Comparison of ENCODE assay signal across 10 mouse cellular contexts in the genomic region with DNA sequence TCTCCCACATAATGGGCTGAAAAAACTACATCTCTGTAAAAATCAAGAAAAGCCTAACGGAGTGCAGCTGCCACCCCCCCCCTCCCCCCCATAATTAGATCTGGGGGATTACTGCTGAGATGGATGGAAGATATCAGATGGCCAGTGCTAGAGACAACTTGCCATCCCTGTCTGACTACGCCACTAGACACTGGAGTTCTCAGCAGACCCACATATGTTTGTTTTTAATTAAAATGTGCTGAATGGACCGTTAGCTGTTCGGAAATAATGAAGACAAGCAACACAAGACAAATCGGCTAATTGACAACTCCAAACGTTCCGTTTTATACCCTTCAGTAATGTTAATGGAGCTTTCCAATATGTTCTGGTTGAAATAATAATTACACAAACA.
DNase-seq lines count a peak whose midpoint lies in the region; ATAC-seq and TF ChIP-seq lines count a peak whose summit lies in the region.
"Had no signal": no experiment of that assay in that cellular context is flagged by ENCODE, and none has a peak within 500 bp of the region (broad histone marks: within the 10 kb centered on the region; RNA-seq: fewer than 3 reads in every experiment).

No protein-coding gene starts in this region.

- H3K36me3 ChIP-seq in heart, embryonic 13.5 days, result no peaks in the 10 kb centered on the region
- H3K36me3 ChIP-seq in heart, embryonic 11.5 days (ENCODE audit: control insufficient read depth, insufficient read depth, low read length), result no peaks in the 10 kb centered on the region
- H3K36me3 ChIP-seq in testis, adult 2 months (ENCODE audit: control insufficient read depth, insufficient read depth, low read length), result no peaks in the 10 kb centered on the region
- no peaks in the 10 kb centered on the region for H3K36me3 ChIP-seq in midbrain, embryonic 12.5 days

- no peak for DNase-seq in testis, postnatal 14 days (ENCODE audit: low spot score)
- DNase-seq in spleen, adult 18-20 months, result no peak
- no peak for DNase-seq in urinary bladder, postnatal 25 days (ENCODE audit: low spot score)
- DNase-seq in adipocyte (ENCODE audit: low spot score), result no peak
- DNase-seq: B cell, adult 2 months had no signal

- H3K9ac ChIP-seq in heart, embryonic 13.5 days, result no peak overlapping the region
- H3K9ac ChIP-seq in heart, embryonic 11.5 days (ENCODE audit: low read depth, low read length), result no peak overlapping the region
- no peak overlapping the region for H3K9ac ChIP-seq in midbrain, embryonic 12.5 days (replicated peaks)

- WGBS in heart, embryonic 13.5 days, result 81% methylated on average over 7 of the region's 7 CpGs
- 83% methylated on average over 7 of the region's 7 CpGs for WGBS in heart, embryonic 11.5 days (ENCODE audit: insufficient replicate concordance)
- WGBS in midbrain, embryonic 12.5 days, result 62% methylated on average over 7 of the region's 7 CpGs

- H3K27ac ChIP-seq in heart, embryonic 13.5 days (replicated peaks), result no peak overlapping the region
- H3K27ac ChIP-seq in heart, embryonic 11.5 days (ENCODE audit: low read depth, low read length), result no peak overlapping the region
- no peak overlapping the region; the same call in 1 of the 2 replicates for H3K27ac ChIP-seq in testis, adult 2 months (ENCODE audit: control insufficient read depth, insufficient read depth, low read depth, low read length)
- peak overlapping the region; percentile 58 for H3K27ac ChIP-seq in midbrain, embryonic 12.5 days (replicated peaks)

- no peak for TF ChIP-seq CTCF in testis, adult 2 months (IDR thresholded peaks at IDR 0.05; ENCODE audit: control insufficient read depth, insufficient read depth, insufficient replicate concordance, low read depth, low read length)

- H3K9me3 ChIP-seq in heart, embryonic 13.5 days, result no peaks in the 10 kb centered on the region
- H3K9me3 ChIP-seq in heart, embryonic 11.5 days (replicated peaks; ENCODE audit: control insufficient read depth, low read length), result no peaks in the 10 kb centered on the region
- H3K9me3 ChIP-seq in midbrain, embryonic 12.5 days, result no peaks in the 10 kb centered on the region

- no peak for ATAC-seq in heart, embryonic 13.5 days (ENCODE audit: extremely low read depth, insufficient number of reproducible peaks, low FRiP score, low TSS enrichment)
- ATAC-seq in heart, embryonic 11.5 days (replicated peaks; ENCODE audit: insufficient number of reproducible peaks, low FRiP score, low TSS enrichment), result no peak
- ATAC-seq in midbrain, embryonic 12.5 days (ENCODE audit: low FRiP score, low read depth), result peak; percentile 30; the same call in 1 of the 2 replicates

- 0 out of 2 replicates have a peak overlapping the region, but pooled peaks have one; percentile 4 for H3K4me2 ChIP-seq in heart, embryonic 13.5 days
- H3K4me2 ChIP-seq in heart, embryonic 11.5 days, result no peak overlapping the region
- peak overlapping the region; percentile 13; the same call in 1 of the 2 replicates for H3K4me2 ChIP-seq in midbrain, embryonic 12.5 days (replicated peaks)
- H3K4me2 ChIP-seq: liver, embryonic 11.5 days had no signal

- H3K27me3 ChIP-seq in heart, embryonic 13.5 days (replicated peaks), result no peaks in the 10 kb centered on the region
- H3K27me3 ChIP-seq in heart, embryonic 11.5 days (ENCODE audit: control insufficient read depth, insufficient read depth, low read length), result no peaks in the 10 kb centered on the region
- H3K27me3 ChIP-seq in testis, adult 2 months (ENCODE audit: control insufficient read depth, insufficient read depth, low read length), result no peaks in the 10 kb centered on the region
- no peaks in the 10 kb centered on the region for H3K27me3 ChIP-seq in midbrain, embryonic 12.5 days

- no peak overlapping the region for H3K4me3 ChIP-seq in heart, embryonic 13.5 days
- H3K4me3 ChIP-seq in heart, embryonic 11.5 days (ENCODE audit: low read depth, low read length), result no peak overlapping the region
- H3K4me3 ChIP-seq in testis, adult 2 months (ENCODE audit: control insufficient read depth, low read depth, low read length), result peak overlapping the region; percentile 33
- no peak overlapping the region for H3K4me3 ChIP-seq in midbrain, embryonic 12.5 days

- peaks cover 6% of the 10 kb centered on the region; the same call in 1 of the 2 replicates for H3K4me1 ChIP-seq in heart, embryonic 13.5 days
- H3K4me1 ChIP-seq in heart, embryonic 11.5 days (ENCODE audit: control insufficient read depth, insufficient read depth, low read length), result peaks cover 4% of the 10 kb centered on the region; the same call in 1 of the 2 replicates
- peaks cover 7% of the 10 kb centered on the region for H3K4me1 ChIP-seq in testis, adult 2 months (ENCODE audit: control insufficient read depth, insufficient read depth, low read length)
- peaks cover 17% of the 10 kb centered on the region for H3K4me1 ChIP-seq in midbrain, embryonic 12.5 days

- TF ChIP-seq POLR2A in testis, adult 2 months (IDR thresholded peaks at IDR 0.05; ENCODE audit: control insufficient read depth, low read depth, low read length), result no peak
